Mouse (Mus musculus) cerebellum, postnatal 14 days (tissue): Measurements from ENCODE around the gene Galns.
A peak's percentile ranks its signal among the peaks of the same experiment; 100 is the strongest.

ENCODE experiments used
- DNase-seq, 2 experiments: peaks; one replicate each; pipeline ENCODE4 v3.0.0; 2021; ENCODE audit warnings: mixed read lengths in 2 of 2

The Galns gene

GRCm38 (mm10) chr8:122586749-122587148 is 24.5 kb downstream of the Galns start:
- no peak for DNase-seq

DNA sequence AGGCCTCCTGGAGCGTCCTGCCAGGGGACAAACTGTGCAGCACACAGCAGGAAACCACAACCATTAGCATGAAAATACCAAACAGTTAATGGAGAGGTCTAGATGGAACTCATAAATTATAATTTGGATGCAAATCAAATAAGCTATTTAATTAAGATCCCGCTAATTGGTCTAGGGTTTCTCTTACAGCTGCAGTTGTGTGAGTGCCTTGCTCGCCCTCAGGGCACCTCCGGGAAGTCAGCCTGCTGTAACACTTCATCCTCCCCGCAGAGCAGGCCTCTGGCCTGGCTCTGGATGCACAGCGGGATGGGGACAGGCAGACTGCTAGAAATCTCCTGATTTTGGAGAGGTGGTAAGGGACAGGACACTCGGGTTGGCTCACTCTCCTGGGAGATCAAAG is 25.1 kb downstream of the Galns start:
- DNase-seq: no peak

DNA sequence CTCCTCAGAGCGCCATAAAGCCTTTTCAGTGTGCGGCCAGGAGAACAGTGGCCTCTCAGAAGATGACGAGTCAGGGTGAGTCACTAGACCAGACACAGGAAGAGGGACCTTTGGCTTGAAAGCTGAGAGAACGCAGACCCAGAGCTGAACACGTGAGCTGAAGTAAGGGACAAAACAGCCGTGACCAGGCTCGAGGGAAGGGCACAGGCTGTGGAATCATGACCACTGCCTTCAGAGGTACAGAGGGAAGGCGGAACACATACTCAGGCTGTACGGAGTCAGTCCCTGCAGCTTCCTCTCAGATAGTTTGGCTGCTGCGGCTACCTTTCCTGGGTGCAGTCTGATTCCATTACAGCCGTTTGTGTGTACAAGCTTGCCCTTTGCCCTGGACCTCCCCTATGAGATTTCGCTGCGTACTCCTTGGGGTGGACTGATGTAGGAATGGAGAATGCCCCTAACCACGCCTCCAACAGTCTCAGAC is 25.8 kb downstream of the Galns start:
- no peak for DNase-seq

DNA sequence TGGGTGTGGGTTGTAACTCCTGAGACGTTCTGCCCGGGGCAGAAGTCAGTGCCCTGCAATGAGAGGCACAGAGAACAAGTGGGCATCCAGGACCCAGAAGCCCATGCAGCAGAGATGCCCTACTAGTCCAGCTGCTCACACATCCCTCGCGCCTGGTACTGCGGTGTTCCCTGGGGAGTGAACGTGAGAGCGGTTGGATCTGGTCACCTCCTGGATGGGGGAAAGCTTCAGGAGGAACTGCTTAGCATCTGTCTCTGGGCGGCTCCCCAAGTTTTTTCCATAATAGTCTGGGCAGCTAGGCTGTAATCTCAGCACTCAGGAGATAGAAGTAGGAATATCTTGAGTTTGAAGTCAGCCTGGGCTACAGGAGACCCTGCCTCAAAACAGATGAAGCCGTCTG is 26.3 kb downstream of the Galns start:
- DNase-seq: no peak

- DNase-seq: no peak
Observed at GRCm38 (mm10) chr8:122580926-122581325, 30.3 kb downstream of the Galns start.

GRCm38 (mm10) chr8:122579196-122579595 is 32.1 kb downstream of the Galns start:
- no peak for DNase-seq

DNA sequence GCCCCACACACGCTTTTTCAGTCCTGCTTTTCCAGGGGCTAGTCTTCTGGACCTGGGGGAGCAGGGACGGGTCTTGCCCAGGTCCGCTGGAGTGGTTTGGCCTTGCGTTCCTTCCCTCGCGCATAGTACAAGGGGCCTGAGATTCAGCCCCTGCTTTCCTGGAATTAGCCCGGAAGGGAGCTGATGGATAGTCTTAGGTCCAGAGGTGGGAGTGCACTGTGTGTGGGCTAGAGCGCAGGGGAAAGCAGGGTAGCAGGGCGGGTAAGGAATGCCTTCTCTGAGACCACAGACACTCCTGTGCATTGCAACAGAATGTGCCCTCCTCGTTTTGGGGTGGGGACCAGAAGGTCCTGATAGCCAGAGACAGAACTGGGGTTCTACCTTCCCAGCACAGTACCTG is 34.1 kb downstream of the Galns start:
- no peak for DNase-seq

GRCm38 (mm10) chr8:122576648-122577022 is 34.6 kb downstream of the Galns start, which contains the start of gene Aprt:
TSS of gene Aprt (minus strand) at chr8:122576909.
- peak; percentile 94 to 95 for DNase-seq

- peak; percentile 38 to 49 for DNase-seq
Observed at GRCm38 (mm10) chr8:122575735-122576647, 35.3 kb downstream of the Galns start.

DNA sequence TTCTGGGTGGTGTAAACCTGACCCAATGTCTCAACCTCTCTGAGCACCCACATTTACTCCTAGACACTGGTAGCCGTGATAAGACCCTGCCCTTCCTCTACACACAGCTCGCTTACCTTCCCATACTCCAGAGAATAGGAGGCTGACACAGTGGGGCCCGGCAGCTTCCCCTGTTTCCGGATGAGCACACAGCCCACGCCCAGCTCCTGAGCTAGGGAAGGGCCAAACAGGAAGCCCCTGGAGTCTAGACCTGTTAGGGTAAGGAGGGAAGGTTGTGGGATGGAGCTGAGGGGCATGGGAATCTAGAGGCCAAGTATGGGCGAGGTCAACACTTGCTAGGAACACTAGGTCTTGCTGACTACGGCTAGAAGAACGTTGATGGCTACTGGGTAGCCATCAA is 36.0 kb downstream of the Galns start:
- no peak for DNase-seq

- no peak for DNase-seq
Observed at GRCm38 (mm10) chr8:122574667-122575251, 36.5 kb downstream of the Galns start.

GRCm38 (mm10) chr8:122574264-122574663 is 37.0 kb downstream of the Galns start:
- no peak for DNase-seq

GRCm38 (mm10) chr8:122573577-122573976 is 37.7 kb downstream of the Galns start:
- no peak for DNase-seq

- DNase-seq: peak in 1 of 2 experiments; percentile 36
Observed at GRCm38 (mm10) chr8:122573176-122573575, 38.1 kb downstream of the Galns start.

DNA sequence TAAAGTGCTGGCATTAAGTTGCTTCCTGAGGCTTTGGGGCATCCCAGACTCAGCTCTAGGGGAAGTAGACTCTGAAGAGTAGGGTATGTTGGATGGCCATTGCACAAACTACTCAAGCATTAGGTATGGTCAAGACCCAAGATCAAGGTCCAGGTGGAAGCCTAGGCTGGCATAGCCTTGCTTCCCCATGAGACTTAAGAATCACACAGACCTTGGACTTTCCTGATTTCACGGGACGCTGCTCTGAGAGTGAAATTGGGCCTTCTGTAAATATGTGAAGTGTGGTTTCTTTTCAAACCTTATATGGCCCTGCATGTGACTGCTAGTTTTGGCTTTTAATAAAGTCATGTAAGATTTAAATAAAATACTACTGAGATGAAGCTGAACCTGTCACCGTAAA is 38.5 kb downstream of the Galns start:
- no peak for DNase-seq

DNA sequence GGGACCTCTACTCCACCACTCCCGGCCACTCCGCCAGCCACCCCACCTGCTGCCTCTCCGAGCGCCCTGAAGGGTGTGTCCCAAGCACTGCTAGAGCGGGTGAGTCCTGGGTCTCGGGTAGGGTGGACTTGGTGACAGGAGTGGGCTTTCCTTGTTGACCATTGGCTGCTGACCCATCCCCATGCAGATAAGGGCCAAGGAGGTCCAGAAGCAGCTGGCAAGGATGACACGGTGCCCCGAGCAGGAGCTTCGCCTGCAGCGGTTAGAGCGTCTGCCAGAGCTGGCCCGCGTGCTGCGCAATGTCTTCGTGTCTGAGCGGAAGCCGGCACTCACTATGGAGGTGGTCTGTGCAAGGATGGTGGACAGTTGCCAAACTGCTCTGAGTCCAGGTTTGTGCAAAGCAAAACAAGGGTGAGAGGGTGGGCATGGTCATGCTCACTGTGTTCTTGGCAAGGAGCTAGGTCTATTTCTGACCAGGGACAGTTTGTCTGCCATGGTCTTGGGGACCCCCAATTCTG is 39.5 kb downstream of the Galns start:
- peak; percentile 41 to 60 for DNase-seq

DNA sequence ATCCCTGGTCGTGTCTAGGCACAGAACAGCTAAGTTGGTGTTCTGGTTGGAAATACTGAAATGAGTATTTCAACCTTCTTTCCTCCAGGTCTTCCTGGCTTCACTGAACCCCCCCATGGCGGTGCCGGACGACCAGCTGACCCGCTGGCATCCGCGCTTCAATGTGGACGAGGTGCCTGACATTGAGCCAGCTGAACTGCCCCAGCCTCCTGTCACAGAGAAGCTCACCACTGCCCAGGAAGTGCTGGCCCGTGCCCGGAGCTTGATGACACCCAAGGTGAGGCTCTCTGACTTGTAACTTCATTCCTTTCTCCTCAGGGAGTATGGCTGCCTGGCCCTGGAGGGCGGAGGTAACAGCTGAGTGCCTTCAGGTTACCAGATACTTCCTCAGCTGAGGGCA is 40.1 kb downstream of the Galns start:
- DNase-seq: peak; percentile 84 to 85

- DNase-seq: no peak
Observed at GRCm38 (mm10) chr8:122569996-122570395, 41.3 kb downstream of the Galns start.

GRCm38 (mm10) chr8:122569329-122569728 is 41.9 kb downstream of the Galns start:
- peak in 1 of 2 experiments; percentile 47 for DNase-seq

DNA sequence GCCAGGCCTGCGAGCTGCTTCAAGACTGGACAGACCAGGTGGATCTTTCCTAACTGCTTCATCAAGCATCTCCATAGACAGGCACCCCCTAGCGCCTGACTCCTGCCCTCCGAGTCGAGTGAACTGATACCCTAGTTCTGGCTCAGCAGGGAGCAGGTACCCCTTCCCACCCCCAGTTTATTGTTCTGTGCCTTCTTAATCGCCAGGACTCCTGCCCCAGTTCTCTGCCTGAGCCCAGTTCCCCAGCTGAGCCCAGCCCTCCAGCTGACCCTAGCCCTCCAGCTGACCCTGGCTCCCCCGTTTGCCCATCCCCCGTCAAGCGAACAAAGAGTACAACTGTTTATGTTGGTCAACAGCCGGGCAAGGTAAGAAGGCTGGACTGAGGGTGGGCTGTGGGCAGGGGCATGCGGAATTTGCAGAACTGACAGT is 42.4 kb downstream of the Galns start:
- peak in 1 of 2 experiments; percentile 45 for DNase-seq

GRCm38 (mm10) chr8:122568109-122568504 is 43.2 kb downstream of the Galns start:
- DNase-seq: no peak

GRCm38 (mm10) chr8:122567361-122568108 is 43.7 kb downstream of the Galns start, which contains the start of gene Cdt1:
TSS of gene Cdt1 (plus strand) at chr8:122568015.
- DNase-seq: peak; percentile 97 to 98

- DNase-seq: peak; percentile 57 to 74
Observed at GRCm38 (mm10) chr8:122566766-122567165, 44.5 kb downstream of the Galns start.
